Mouse (Mus musculus): ENCODE data around the gene Bcar3. TPM values are rescaled to one million over a fixed set of nuclear protein-coding genes. Genes with fewer than 3 reads are reported as not detected.

The Bcar3 gene
- polyA plus RNA-seq (2012; rRNA removed) = 17.2 and 19.5 TPM in 2 replicates

GRCm38 (mm10) chr3:122293954-122294850 is at the start of gene Bcar3:
Bcar3 (plus strand) TSS chr3:122294136.
- peak within 1 kb of the TSS; percentile 67 for H3K4me3 ChIP-seq (replicated peaks; ENCODE audit: insufficient read depth, low read depth, low read length)
- H3K4me1 ChIP-seq (ENCODE audit: control insufficient read depth, insufficient read depth, low read length) = peaks cover 4% of the 10 kb centered on the region
- WGBS = 4% methylated on average over 37 of the region's 37 CpGs
- DNase-seq = peak; percentile 93
- no peak for TF ChIP-seq CTCF (IDR thresholded peaks at IDR 0.05; ENCODE audit: borderline replicate concordance, insufficient read depth, low read depth, low read length)
- peak; percentile 9; the same call in 1 of the 2 replicates for TF ChIP-seq POLR2A (IDR thresholded peaks at IDR 0.05; ENCODE audit: borderline replicate concordance, insufficient read depth, low read length)
- peak within 1 kb of the TSS; percentile 63 for H3K27ac ChIP-seq (ENCODE audit: insufficient read depth, low read length)
- no peaks in the 10 kb centered on the region for H3K27me3 ChIP-seq (ENCODE audit: control insufficient read depth, insufficient read depth, low read length)

DNA sequence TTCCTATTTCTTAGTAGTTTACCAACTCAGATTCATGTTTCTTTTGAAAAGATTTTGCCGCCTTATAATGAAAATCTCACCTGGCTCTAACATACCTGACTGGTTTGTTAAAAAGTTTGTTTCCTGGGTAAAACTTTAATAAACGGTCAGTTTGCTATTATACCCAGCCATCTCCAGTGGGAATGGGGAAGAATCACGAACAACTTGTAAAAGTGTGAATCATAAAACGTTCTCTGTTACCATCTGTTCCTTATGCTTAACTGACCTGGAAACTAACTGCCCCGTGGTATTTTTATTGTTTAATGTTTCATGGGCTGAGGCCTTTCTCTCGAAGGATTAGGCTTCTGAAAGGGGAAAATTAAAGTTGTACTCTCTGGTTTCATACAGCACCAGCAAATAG is 49.2 kb upstream of the Bcar3 start:
- DNase-seq = no peak
- Histone ChIP-seq H3K27ac (ENCODE audit: insufficient read depth, low read length) (no peak overlapping the region), H3K4me3 (replicated peaks; ENCODE audit: insufficient read depth, low read depth, low read length) (peak overlapping the region; percentile 1), H3K27me3 (ENCODE audit: control insufficient read depth, insufficient read depth, low read length) (no peaks in the 10 kb centered on the region), H3K4me1 (ENCODE audit: control insufficient read depth, insufficient read depth, low read length) (peaks cover 3% of the 10 kb centered on the region)
- TF ChIP-seq CTCF (IDR thresholded peaks at IDR 0.05; ENCODE audit: borderline replicate concordance, insufficient read depth, low read depth, low read length) = no peak
- TF ChIP-seq POLR2A (IDR thresholded peaks at IDR 0.05; ENCODE audit: borderline replicate concordance, insufficient read depth, low read length) = no peak
- WGBS = 28% methylated on average over 6 of the region's 6 CpGs

DNA sequence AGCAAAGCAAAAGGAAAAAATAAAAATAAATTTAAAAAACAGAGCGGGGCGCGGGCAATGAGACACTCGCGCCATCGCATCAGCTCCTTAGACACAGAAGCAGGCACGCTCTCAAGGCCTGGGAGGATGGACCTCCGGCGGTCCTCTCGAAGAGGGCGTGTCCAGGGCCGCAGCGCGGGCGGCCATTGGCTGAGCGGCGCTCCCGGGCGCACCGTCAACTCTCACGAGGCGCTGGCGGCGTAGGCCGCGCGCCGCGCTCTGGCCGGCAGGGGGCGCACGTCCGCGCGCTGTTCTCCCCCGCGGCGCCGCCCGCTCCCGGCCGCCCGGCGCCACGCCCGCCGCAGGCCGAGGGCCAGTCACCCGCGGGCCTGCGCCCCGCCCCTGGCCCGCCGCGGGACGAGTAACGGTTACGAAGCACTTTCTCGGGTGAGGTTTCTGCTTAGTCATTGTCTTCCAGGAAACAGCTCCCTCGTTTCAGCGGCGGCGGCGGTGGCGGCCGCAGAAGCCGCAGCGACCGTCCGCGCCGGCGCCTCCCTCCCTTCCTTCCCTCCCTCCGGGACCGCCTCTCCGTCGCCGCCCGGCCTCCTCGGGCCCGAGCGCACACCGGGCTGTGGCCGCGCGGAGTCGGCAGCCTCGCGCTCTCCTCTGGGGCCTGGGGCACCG is 48.6 kb upstream of the Bcar3 start, which contains the start of gene Gclm:
Gclm (plus strand) TSS at position 343 of the 663 bp plus-strand sequence.
- WGBS = under 1% methylated on average over 82 of the region's 90 CpGs
- peak; percentile 92 to 95 for DNase-seq
- H3K4me1 ChIP-seq (ENCODE audit: control insufficient read depth, insufficient read depth, low read length) = peaks cover 3% of the 10 kb centered on the region
- TF ChIP-seq POLR2A (IDR thresholded peaks at IDR 0.05; ENCODE audit: borderline replicate concordance, insufficient read depth, low read length) (peak; percentile 57; the same call in 1 of the 2 replicates), CTCF (IDR thresholded peaks at IDR 0.05; ENCODE audit: borderline replicate concordance, insufficient read depth, low read depth, low read length) (peak; percentile 47; the same call in 1 of the 2 replicates)
- H3K27me3 ChIP-seq (ENCODE audit: control insufficient read depth, insufficient read depth, low read length) = no peaks in the 10 kb centered on the region
- H3K4me3 ChIP-seq (replicated peaks; ENCODE audit: insufficient read depth, low read depth, low read length) = peak within 1 kb of the TSS; percentile 64
- H3K27ac ChIP-seq (ENCODE audit: insufficient read depth, low read length) = peak within 1 kb of the TSS; percentile 74

DNA sequence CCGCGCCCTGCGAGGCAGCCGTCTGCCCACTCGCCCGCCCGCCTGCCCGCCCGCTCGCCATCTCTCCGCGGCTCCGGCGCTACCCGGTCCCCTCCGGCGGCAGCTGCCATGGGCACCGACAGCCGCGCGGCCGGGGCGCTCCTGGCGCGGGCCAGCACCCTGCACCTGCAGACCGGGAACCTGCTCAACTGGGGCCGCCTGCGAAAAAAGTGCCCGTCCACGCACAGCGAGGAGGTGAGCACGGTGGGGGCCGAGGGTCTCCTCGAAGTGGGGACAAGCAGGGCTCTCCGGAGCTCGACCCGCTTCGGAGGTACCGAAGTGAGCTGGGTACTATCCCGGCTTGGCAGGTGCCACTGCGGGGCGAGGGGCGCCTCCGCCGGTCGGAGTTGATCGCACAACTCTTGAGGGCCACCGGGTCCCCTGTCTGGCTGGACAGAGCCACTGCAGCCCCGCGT is 48.0 kb upstream of the Bcar3 start:
- Histone ChIP-seq H3K27me3 (ENCODE audit: control insufficient read depth, insufficient read depth, low read length) (no peaks in the 10 kb centered on the region), H3K4me1 (ENCODE audit: control insufficient read depth, insufficient read depth, low read length) (peaks cover 3% of the 10 kb centered on the region), H3K27ac (ENCODE audit: insufficient read depth, low read length) (peak overlapping the region; percentile 74), H3K4me3 (replicated peaks; ENCODE audit: insufficient read depth, low read depth, low read length) (peak overlapping the region; percentile 64)
- TF ChIP-seq POLR2A (IDR thresholded peaks at IDR 0.05; ENCODE audit: borderline replicate concordance, insufficient read depth, low read length) = no peak
- TF ChIP-seq CTCF (IDR thresholded peaks at IDR 0.05; ENCODE audit: borderline replicate concordance, insufficient read depth, low read depth, low read length) = 0 out of 2 replicates have a peak, but pooled peaks have one; percentile 9
- peak in 1 of 2 experiments; percentile 65 for DNase-seq
- under 1% methylated on average over 50 of the region's 50 CpGs for WGBS

DNA sequence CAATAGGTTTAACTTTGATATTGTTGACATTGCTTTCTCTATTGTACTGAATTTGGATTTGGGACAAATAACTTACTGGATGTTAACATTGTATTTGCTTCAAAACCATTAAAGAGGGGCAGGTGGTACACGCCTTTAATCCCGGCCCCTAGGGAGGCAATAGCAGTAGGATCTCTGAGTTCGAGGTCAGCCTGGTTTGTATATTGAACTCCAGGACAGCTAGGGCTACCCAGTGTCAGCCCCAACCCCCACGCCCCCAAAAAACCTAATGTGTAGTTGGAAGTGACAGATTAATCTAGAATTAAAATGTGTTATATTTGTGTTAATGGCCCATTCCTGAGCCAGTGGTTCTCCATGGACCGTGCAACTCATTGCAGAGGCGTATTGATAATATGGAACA is 47.5 kb upstream of the Bcar3 start:
- WGBS = 21% methylated on average over 6 of the region's 6 CpGs
- no peak for DNase-seq
- Histone ChIP-seq H3K27me3 (ENCODE audit: control insufficient read depth, insufficient read depth, low read length) (no peaks in the 10 kb centered on the region), H3K4me1 (ENCODE audit: control insufficient read depth, insufficient read depth, low read length) (peaks cover 3% of the 10 kb centered on the region), H3K4me3 (replicated peaks; ENCODE audit: insufficient read depth, low read depth, low read length) (peak overlapping the region; percentile 64), H3K27ac (ENCODE audit: insufficient read depth, low read length) (peak overlapping the region; percentile 74; the same call in 1 of the 2 replicates)
- TF ChIP-seq POLR2A (IDR thresholded peaks at IDR 0.05; ENCODE audit: borderline replicate concordance, insufficient read depth, low read length) (no peak), CTCF (IDR thresholded peaks at IDR 0.05; ENCODE audit: borderline replicate concordance, insufficient read depth, low read depth, low read length) (no peak)

DNA sequence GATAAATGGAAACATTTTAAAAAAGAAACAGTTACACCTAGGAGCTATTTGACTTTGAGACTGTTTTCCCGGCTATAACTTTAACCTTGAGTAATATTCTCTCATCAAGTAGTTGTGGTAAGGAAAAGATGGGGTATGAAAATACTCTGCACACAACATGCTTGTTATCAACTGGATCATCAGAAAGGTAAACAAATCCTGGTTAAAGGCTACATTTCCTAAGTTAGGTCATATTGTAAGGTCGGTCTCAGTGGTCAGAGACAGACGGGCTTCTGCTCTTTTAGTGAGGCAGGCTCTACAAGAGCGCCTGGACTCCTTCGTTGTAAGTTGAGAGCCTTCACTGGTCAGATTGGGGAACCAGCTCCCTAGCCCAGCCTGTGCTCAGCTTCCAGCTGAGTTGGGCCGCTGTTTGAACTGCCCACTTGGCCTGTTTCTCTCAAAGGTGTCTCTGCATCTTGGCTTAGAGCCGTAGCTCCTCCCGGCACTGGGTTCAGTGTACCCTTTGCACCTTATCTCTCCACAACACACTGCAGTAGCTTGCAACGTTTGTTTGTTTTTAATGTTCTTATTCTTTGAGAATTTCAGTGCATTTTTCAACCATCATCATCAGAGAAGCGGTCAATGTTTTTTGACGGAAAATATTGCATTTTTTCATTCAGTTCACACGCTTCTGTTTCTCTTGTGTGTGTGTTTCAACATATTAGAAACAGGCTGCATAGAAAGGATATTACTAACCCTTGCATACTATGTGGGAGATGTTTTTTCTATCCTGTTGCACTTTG is 46.8 kb upstream of the Bcar3 start:
- no peaks in the 10 kb centered on the region for H3K27me3 ChIP-seq (ENCODE audit: control insufficient read depth, insufficient read depth, low read length)
- H3K27ac ChIP-seq (ENCODE audit: insufficient read depth, low read length) = peak overlapping the region; percentile 75
- peak overlapping the region; percentile 64 for H3K4me3 ChIP-seq (replicated peaks; ENCODE audit: insufficient read depth, low read depth, low read length)
- no peak for TF ChIP-seq POLR2A (IDR thresholded peaks at IDR 0.05; ENCODE audit: borderline replicate concordance, insufficient read depth, low read length)
- TF ChIP-seq CTCF (IDR thresholded peaks at IDR 0.05; ENCODE audit: borderline replicate concordance, insufficient read depth, low read depth, low read length) = no peak
- peak; percentile 40 to 64 for DNase-seq
- H3K4me1 ChIP-seq (ENCODE audit: control insufficient read depth, insufficient read depth, low read length) = peaks cover 3% of the 10 kb centered on the region
- 18% methylated on average over 12 of the region's 12 CpGs for WGBS

- 91% methylated on average over 2 of the region's 2 CpGs for WGBS
- TF ChIP-seq POLR2A (IDR thresholded peaks at IDR 0.05; ENCODE audit: borderline replicate concordance, insufficient read depth, low read length) = no peak
- no peak for TF ChIP-seq CTCF (IDR thresholded peaks at IDR 0.05; ENCODE audit: borderline replicate concordance, insufficient read depth, low read depth, low read length)
- Histone ChIP-seq H3K4me3 (replicated peaks; ENCODE audit: insufficient read depth, low read depth, low read length) (peak overlapping the region; percentile 64), H3K27ac (ENCODE audit: insufficient read depth, low read length) (no peak overlapping the region), H3K27me3 (ENCODE audit: control insufficient read depth, insufficient read depth, low read length) (no peaks in the 10 kb centered on the region), H3K4me1 (ENCODE audit: control insufficient read depth, insufficient read depth, low read length) (peaks cover 6% of the 10 kb centered on the region)
- DNase-seq = no peak
Measured at GRCm38 (mm10) chr3:122247768-122248100, 46.2 kb upstream of the Bcar3 start.

Measured in cerebellum, adult 2 months (tissue).